Mouse (Mus musculus) liver, adult (tissue): ENCODE results near the gene BC100530.
"Not testable (repeated sequence)": the region's sequence is repeated elsewhere in the genome, so short reads cannot be mapped to it uniquely, and the experiment has no call there.

ENCODE experiments used
- GATA4 ChIP-seq: IDR thresholded peaks from 2 replicates; pipeline ENCODE4 v1.6.1; 2014; ENCODE audit warnings: mild to moderate bottlenecking, low read length; ENCODE audit not compliant: insufficient replicate concordance

BC100530 gene

GRCm38 (mm10) chr16:36367648-36368047, at the start of gene BC100530:
Gene BC100530, minus strand, starts transcription at chr16:36367748.
- TF ChIP-seq GATA4, result not testable (repeated sequence)

GRCm38 (mm10) chr16:36408357-36408756, 40.8 kb upstream of the BC100530 start, which contains the start of gene Stfa2:
Gene Stfa2, minus strand, starts transcription at chr16:36408457.
- TF ChIP-seq GATA4, result no peak

GRCm38 (mm10) chr16:36389060-36389459, 21.5 kb upstream of the BC100530 start:
- TF ChIP-seq GATA4, result no peak

GRCm38 (mm10) chr16:36337171-36337570, 30.4 kb downstream of the BC100530 start:
- no peak for TF ChIP-seq GATA4

- no peak for TF ChIP-seq GATA4
These were observed 33.3 kb downstream of the BC100530 start, which contains the start of gene BC117090 for GRCm38 (mm10) chr16:36334232-36334631. Gene BC117090, minus strand, starts transcription at chr16:36334332.

- no peak for TF ChIP-seq GATA4
These were observed 48.3 kb downstream of the BC100530 start for GRCm38 (mm10) chr16:36319286-36319685.
